Mouse (Mus musculus) inflammation-experienced regulatory T-cells, adult 6 months (primary cell): ENCODE data around the gene Cadm4. TPM values are rescaled to one million over a fixed set of nuclear protein-coding genes. Genes with fewer than 3 reads are reported as not detected.
A peak's percentile ranks its signal among the peaks of the same experiment; 100 is the strongest.

Experiments
- ATAC-seq: one replicate; pipeline ENCODE4 v1.8.0; 2017
- polyA plus RNA-seq, 3 experiments: library from polyadenylated mRNA; unstranded; fragments of 100-300 nt; shearing (Covaris generic); gene quantifications; one replicate each; pipeline ENCODE4 v1.2.1; 2017

Cadm4 gene
- polyA plus RNA-seq, 3 experiments from 2014 or later = not detected

- ATAC-seq = no peak
Observed at GRCm38 (mm10) chr7:24533031-24533571, 51.3 kb downstream of the Cadm4 start.

DNA sequence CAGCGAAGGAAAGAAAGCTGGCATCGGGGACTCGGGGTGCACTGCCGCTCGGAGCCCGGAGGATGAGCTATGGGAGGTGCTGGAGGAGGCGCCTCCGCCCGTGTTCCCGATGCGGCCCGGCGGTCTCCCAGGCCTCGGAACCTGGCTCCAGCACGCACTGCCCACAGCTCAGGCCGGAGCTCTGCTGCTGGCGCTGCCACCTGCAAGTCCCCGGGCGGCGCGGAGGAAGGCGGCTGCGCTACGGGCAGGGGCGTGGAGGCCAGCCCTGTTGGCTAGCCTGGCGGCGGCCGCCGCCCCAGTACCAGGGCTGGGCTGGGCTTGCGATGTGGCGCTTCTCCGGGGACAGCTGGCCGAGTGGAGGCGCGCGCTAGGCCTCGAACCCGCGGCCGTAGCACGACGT, 52.0 kb downstream of the Cadm4 start:
- no peak for ATAC-seq

DNA sequence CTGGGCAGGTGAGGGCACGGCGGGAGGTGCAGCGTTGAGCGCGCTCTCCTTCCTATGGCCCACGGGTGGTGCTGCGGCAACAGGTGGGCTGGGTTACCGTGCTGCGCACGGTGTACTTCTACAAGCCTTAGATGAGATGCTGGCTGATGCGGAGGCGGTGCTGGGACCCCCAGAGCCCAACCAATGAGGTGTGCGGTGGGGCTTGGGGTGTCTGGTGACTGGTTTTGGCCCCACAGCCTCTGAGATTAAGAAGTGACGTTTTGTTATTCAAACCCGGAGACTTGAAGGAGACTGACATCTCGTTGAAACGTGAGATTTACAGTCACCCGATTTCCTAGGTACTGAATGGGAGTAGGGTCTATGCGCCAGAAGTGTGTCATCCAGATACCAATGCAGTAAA, 52.5 kb downstream of the Cadm4 start:
- ATAC-seq = no peak

GRCm38 (mm10) chr7:24537081-24537480, 55.3 kb downstream of the Cadm4 start:
- no peak for ATAC-seq

GRCm38 (mm10) chr7:24537591-24537990, 55.8 kb downstream of the Cadm4 start:
- ATAC-seq = no peak

- no peak for ATAC-seq
Observed at GRCm38 (mm10) chr7:24538154-24538553, 56.3 kb downstream of the Cadm4 start.

- no peak for ATAC-seq
Observed at GRCm38 (mm10) chr7:24538701-24539100, 56.9 kb downstream of the Cadm4 start.

DNA sequence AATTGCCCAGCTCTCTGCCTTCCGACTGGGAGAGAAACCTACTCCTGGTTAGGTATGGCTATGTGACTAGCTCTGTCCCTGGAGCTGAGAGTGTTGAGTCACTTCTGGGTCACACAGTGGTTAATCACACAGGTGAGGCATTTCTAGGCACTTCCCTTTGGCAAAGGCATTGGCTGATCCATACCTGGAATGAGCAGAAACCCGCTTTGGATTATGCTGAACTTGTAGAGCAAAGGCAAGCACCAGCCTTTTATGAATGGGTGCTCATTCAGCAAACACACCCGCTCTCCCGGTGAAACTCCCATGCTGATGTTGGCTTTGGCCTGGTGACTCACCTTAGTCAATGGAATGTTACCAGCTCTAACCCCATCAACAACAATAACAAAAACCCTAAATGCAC, 57.9 kb downstream of the Cadm4 start:
- ATAC-seq = no peak

DNA sequence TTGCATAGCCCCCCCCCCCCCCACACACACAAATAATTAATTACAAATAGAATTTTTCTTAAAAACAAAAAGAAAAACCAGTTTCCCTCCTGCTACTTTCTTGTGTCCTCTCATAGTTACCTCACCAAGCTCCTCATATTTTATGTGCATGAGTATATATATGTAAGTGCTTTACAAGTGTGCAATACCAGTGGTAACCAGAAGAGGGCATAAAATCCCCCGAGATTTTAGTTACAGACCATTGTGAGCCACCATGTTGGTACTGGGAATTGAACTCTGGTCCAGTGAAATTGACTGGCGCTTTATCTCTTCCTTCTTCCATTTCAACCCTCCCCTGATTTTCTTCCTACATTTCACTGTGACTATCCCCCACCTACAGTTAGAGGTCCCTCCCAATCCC, 62.7 kb downstream of the Cadm4 start:
- ATAC-seq = no peak

DNA sequence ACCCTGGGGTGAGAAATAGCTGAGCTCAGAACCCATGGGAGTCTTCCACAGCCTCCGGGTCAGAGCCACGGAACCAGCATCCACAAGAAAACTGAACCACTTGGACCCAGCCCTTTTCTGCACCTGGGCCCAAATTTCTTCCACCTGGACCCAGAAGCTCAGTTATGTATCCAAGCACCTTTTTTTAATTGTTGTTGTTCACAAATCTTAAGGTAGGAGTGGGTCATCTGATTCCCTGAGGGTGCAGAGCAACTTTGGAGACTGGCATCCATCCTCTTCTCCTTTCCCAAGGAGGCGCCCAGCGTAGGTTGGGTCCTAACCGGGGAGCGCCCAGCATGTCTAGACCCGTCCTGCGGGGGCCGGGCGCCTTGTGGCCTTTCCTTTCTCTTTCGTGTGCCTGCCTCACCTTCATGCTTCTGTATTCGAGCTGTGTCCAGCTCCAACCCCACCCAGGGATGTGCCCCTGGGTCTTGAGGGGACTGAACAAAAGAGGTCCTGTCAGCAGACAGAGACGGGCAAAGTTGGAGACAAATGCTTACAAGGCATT, 64.3 kb downstream of the Cadm4 start, which contains the start of the genes Pinlyp and Xrcc1:
Pinlyp (minus strand) TSS at position 51 of the 547 bp plus-strand sequence.
Xrcc1 (plus strand) TSS at position 222 of the 547 bp plus-strand sequence.
- ATAC-seq = no peak

DNA sequence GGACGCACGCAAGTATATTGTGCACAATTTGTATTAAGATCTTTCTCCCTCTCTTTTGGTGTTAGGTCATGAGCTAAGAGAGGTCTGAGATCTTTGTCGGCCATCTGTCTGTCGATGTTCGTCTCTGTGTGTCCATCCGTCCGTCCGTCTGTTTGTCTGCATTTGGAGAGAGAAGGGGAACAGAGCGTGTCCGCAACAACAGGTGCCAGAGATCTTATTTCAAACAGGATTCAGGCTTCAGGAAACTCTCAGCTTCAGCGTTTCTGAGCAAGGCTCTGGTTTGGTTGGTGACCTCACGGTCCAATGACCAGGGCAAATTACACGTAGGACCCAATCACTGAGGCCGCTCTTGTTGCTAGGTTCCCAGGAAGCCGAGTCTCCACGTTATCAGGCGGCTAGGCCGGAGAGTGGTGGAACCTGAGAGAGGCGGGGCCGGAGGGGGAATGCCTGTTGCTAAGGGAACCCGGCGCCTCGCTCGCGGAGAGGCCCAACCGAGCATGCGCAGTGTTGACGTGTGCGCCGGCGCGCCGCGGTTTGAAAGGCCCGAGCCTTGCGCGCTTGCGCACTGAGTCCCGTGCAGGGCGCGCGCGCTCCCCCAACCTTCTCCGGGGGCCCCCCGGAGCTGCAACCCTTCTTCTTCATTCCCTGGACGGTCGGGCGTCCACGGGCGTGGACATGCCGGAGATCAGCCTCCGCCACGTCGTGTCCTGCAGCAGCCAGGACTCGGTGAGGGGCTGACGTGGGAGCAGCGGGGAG, 65.0 kb downstream of the Cadm4 start:
- peak; percentile 100 for ATAC-seq

DNA sequence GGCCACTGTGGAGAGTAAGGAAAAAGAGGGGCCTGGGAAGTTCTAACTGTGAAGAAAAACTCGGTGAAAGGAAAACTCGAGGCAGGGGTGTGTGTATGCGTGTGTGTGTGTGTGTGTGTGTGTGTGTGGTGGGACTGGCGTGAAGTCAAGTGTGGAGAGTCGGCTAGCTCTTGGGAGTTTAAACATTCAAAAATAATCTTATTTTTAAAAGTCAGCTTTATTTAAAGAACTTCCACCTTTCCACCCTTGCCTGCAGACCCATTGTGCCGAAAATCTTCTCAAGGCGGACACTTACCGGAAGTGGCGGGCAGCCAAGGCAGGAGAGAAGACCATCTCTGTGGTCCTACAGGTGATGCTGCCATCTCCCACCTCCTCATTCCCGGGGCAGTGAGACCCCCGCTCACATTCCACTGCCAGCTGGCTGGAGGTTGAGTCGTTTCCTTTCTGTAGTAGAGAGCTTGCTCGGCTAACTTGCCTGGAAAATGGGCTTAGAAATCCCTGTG, 65.8 kb downstream of the Cadm4 start:
- ATAC-seq = no peak

DNA sequence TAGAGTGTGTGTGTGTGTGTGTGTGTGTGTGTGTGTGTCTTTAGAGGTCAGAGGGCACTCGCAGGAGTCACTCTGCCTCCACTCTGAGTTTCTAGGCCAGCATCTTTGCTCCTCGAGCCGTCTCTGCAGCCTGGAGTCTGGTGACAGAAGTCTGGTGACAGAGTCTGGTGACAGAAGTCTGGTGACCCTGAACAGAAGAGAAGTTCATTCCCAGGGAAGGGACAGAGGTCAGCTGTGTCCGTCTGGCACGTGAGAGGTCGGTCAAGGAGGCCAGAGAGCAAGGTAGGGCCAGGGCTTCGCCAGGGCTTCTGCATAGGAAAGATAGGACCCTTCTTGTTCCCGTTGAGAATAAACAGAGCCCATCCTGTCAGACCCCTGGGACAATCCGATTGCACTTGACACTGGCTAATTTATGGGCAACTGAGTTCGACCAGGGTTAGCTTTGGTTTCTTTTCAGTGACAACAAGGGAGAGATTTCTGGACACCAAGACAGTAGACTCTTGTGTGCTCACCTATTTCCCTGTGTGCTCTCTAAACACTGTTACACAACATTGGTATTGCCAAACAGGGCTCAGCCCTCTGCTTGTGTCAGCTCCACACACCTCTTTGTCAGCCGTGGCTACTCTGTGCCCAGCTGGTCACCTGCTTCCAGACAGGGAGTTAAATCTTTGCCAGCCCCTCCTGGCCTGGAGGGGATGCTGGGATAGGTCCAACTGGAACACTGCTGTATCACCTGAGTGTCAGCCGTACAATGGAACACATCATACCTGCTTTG, 70.3 kb downstream of the Cadm4 start:
- no peak for ATAC-seq

Other genes with a start within 250 kb of the Cadm4 start
- 1 to 10 TPM; 1.4 to 2.3 (median 1.8) TPM for gene Zfp109, start 244.5 kb upstream of the Cadm4 start, polyA plus RNA-seq
- gene Zfp108, start 227.2 kb upstream of the Cadm4 start, polyA plus RNA-seq = under 1 TPM in 1 of 3 experiments, not detected in 2; 0.29 TPM
- 1 to 10 TPM; 2.1 to 2.3 (median 2.2) TPM for gene Zfp93, start 211.6 kb upstream of the Cadm4 start, polyA plus RNA-seq
- 10 to 100 TPM; 10.4 to 20.6 (median 19.0) TPM for gene Zfp61, start 180.8 kb upstream of the Cadm4 start, polyA plus RNA-seq
- gene Zfp94, start 165.4 kb upstream of the Cadm4 start, polyA plus RNA-seq = 10 to 100 TPM in 2 of 3 experiments, 1 to 10 TPM in 1; 6.6 to 13.0 (median 12.6) TPM
- gene Tescl, start 148.1 kb upstream of the Cadm4 start, polyA plus RNA-seq = not detected
- gene Lypd5, start 132.8 kb upstream of the Cadm4 start, polyA plus RNA-seq = not detected
- 100 to 1,000 TPM in 2 of 3 experiments, 10 to 100 TPM in 1; 79.1 to 131 (median 126) TPM for gene Kcnn4, start 111.8 kb upstream of the Cadm4 start, polyA plus RNA-seq
- gene Smg9, start 82.4 kb upstream of the Cadm4 start, polyA plus RNA-seq = 10 to 100 TPM; 22.7 to 26.1 (median 23.6) TPM
- not detected for gene Irgc1, start 29.7 kb upstream of the Cadm4 start, polyA plus RNA-seq
- gene Plaur, start 19.5 kb upstream of the Cadm4 start, polyA plus RNA-seq = 1 to 10 TPM in 2 of 3 experiments, under 1 TPM in 1; 0.62 to 1.6 (median 1.5) TPM
- gene Zfp428, start 25.0 kb downstream of the Cadm4 start, polyA plus RNA-seq = under 1 TPM in 1 of 3 experiments, not detected in 2; 0.33 TPM
- not detected for gene AC161166.1, start 30.4 kb downstream of the Cadm4 start, polyA plus RNA-seq
- 1 to 10 TPM in 2 of 3 experiments, under 1 TPM in 1; 0.79 to 1.2 (median 1.0) TPM for gene Irgq, start 48.7 kb downstream of the Cadm4 start, polyA plus RNA-seq
- not detected for gene Pinlyp, start 64.1 kb downstream of the Cadm4 start, polyA plus RNA-seq
- gene Xrcc1, start 64.3 kb downstream of the Cadm4 start, polyA plus RNA-seq = 10 to 100 TPM; 24.2 to 34.4 (median 31.8) TPM
- 10 to 100 TPM; 13.1 to 17.7 (median 17.6) TPM for gene Ethe1, start 105.5 kb downstream of the Cadm4 start, polyA plus RNA-seq
- under 1 TPM in 2 of 3 experiments, not detected in 1; 0.13 to 0.20 TPM for gene Zfp575, start 105.6 kb downstream of the Cadm4 start, polyA plus RNA-seq
- gene Phldb3, start 128.7 kb downstream of the Cadm4 start, polyA plus RNA-seq = 1 to 10 TPM in 1 of 3 experiments, under 1 TPM in 2; 0.22 to 1.2 (median 0.31) TPM
- gene Lypd3, start 154.5 kb downstream of the Cadm4 start, polyA plus RNA-seq = not detected
- not detected for gene Tex101, start 194.7 kb downstream of the Cadm4 start, polyA plus RNA-seq
- not detected for gene BC049730, start 227.2 kb downstream of the Cadm4 start, polyA plus RNA-seq
- not detected for gene Gm4763, start 244.9 kb downstream of the Cadm4 start, polyA plus RNA-seq